Mouse (Mus musculus): ENCODE measurements around the gene Pde6d. TPM values are rescaled to one million over a fixed set of nuclear protein-coding genes. Genes with fewer than 3 reads are reported as not detected.
A peak's percentile ranks its signal among the peaks of the same experiment; 100 is the strongest.

The Pde6d gene
- polyA plus RNA-seq, 1 experiment, result 72.3 TPM

DNA sequence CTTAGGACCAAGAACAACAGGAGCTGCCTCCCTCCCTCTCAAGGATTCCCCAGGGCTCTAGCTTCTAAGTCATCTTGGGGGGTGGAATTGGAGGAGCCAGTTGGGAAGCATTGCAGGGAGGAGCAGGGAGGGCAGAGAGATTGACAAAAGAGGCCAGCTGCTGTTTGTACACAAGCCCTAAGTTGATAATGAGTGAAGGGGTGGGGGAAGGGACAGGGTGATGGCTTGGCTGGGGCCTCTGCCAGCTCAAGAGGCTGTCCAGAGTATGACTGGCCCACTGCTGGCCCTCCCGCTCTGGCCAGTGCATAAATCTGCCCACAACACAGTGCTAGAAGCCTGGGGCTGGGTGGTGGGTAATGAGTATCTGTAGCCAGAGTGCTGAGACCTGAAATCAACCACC, 77.0 kb downstream of the Pde6d start:
- DNase-seq (ENCODE audit: extremely low spot score in 1 of 2, low spot score in 1 of 2), result no peak

DNA sequence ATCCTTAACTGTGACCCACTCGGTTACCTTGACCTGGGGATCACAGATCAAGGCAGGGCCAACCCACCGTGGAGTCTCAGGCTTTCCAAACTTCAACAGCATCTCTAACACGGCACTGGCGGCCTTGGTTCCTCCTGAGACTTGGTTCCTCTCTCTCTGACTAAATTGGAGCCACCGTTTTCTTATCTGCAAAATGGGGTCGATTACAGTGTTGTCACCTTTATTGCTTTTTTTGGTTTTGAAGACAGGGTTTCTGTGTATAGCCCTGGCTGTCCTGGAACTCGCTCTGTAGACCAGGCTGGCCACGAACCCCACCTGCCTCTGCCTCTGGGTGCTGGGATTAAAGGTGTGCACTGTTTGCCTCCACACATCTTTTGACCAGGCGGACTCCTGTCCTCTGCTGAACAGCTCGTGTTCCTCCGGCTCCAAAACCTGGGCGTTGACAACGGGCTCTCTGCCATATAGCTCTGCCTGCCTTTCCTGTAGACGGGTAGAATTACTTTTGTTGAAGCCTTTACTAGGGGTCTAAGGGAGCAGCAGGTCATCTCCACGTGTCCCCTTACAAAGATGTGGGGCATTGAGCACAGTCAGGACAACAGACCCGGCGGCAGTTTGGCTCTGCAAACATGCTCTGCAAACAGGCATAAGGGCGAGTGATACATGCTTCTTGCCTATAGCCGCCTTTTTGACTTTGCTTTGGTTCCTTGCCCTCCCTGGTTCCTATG, 77.6 kb downstream of the Pde6d start:
- no peak for DNase-seq (ENCODE audit: extremely low spot score in 1 of 2, low spot score in 1 of 2)

DNA sequence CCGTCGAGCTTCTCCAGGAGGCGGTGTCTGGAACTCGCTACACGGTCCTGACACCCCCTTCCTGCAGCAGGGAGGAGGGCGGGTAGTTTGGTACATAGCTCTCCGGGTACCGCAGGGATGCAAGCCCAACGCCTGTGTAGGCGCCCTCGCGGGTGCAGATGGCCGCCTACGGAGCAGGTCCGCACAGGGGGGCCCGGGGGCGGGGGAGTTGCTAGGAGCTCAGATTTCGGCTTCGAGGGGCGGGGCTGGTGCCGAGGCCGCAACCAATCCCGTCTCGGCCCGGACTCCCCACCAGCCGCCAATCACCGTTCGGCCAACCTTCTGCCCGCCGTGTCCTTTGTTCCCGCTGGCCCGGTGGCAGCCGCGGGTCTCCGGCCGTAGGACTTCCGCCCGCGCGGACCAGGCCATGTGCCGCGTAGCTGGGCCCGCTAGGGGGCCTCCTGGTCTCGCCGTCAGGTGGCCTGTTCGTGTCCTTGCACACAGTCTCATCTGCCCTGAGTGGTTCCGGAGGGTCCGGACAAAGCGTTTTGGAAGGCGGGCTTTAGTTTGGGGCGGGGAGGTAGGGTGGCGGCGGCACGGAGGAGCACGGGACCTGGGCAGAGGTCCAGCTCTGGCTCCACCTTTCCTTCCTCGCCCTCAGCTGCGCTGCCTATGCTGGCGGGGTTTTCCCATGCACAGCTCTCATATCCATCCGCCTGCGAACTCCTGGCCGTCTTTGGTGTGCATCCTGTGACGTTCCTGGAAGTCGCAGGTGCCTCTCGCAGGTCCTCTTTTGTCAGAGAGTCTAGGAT, 78.3 kb downstream of the Pde6d start:
- DNase-seq (ENCODE audit: extremely low spot score in 1 of 2, low spot score in 1 of 2), result peak; percentile 87 to 92

DNA sequence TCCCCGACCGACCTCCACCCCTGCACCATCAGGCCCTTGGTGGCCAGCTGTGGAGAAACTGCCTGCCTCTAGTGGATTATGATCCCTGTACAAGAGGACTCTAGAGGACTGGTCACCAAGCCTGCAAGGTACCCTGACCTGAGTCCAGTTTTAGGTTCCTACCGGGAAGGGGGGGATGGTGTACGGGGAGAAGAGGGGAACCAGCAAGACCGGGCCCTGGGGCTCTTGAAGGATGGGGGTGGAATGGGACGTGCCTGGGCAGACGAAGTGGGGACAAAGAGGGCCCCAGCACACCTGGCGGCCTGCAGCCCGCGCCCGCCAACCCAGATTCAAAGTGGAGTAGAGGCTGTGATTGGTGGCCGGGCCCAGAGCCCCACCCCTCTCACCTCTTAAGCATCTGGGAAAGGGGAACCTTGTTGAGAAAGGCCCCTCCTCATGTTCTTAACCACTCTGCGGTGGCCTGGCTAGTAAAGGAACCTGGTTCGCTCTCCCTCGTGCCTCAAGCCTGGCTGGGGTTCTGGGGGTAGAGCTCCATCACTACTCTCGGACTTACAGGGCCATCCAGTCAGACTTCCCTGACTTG, 79.2 kb downstream of the Pde6d start:
- DNase-seq (ENCODE audit: extremely low spot score in 1 of 2, low spot score in 1 of 2), result no peak

DNA sequence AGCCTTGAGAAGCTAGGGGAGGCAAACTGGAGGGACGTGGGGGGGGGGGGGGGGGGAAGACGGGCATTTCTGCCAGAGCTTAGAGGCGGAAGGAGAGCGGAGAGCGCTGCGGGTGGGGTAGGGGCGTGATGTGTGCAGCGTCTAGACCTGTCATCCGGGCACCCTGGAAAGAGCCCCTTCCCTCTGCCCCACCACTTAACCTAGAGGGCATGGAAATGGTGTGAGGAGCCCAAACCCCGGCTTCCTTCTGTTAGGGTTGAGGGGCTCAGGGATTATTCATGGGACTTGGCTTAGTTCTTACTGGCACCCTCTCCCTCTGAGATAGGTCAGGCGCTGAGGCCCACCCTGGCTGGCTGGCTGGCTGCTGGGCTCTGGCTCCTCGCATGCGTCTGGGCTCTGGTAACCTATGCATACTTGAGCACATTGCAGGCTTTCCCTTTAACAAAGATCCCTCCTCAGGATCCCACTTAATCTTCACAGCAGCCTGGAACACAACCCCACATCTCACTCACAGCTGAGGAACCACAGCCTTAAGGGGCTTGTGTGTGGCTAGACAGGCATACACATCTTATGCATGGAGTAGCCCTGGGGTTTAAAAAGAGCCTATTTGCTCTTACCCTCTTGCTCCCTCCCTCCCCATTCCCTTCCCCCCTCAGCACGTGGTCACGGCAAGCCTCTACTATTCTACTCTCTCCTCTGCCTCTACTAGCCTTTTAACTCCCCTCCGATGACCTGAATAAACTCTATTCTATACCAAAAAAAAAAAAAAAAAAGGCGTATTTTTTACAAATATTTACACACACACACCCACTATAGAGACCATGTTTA, 80.0 kb downstream of the Pde6d start:
- no peak for DNase-seq (ENCODE audit: extremely low spot score in 1 of 2, low spot score in 1 of 2)

DNA sequence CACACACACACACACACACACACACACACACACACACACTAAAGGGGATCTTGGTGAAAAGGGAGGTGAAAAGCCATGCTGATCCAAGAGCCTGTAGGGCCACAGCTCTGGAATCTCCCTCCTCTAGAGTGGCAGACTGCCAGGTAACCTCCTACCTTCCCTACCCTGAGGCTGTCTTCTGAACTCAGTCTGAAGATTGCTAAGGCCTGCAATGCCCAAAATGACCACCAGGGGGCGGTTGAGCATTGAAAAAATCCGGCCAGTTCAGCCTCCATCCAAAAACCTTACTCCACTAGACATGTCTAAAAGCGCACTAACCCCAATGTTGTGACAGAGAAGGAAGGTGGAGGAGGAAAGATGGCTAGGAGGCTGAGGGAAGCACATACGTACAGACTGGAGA, 80.9 kb downstream of the Pde6d start:
- peak; percentile 91 to 99 for DNase-seq (ENCODE audit: extremely low spot score in 1 of 2, low spot score in 1 of 2)

DNA sequence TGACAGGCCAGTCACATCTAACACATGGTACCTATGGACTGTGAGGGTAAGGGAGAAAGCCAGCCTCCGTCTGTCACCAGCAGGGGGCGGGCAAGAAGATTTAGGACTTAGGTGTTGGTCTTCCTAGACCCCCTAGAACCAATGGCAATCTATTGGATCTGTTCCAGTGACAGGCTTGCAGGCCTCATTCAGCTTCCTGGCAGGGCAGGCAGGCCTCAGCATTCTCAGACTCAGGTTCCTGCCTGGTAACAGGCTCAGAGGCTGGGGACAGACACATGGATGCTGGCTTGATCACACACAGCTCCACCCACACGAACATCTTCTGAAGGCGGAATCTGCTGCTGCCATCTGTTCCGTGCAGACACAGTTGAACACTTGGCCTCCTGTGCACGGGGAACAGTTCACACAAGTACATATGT, 81.3 kb downstream of the Pde6d start:
- DNase-seq (ENCODE audit: extremely low spot score in 1 of 2, low spot score in 1 of 2), result peak; percentile 82 to 83

DNA sequence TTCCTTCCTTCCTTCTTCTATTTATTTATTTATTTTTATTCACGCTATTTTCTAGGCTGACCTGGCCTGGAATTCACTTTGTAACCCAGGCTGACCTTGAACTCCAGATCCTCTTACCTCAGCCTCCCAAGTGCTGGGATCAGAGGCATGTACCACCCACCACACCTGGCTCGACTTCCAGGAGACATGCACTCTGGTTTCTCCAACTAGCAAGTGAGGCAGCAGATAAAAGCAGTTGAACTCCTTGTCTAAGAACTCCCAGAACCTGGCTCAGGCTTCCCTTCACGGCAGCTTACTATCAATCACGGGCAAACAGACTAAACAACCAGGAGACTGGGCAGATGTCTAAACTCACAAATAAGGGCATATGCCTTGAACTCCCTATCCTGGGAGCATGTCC, 81.7 kb downstream of the Pde6d start:
- no peak for DNase-seq (ENCODE audit: extremely low spot score in 1 of 2, low spot score in 1 of 2)

DNA sequence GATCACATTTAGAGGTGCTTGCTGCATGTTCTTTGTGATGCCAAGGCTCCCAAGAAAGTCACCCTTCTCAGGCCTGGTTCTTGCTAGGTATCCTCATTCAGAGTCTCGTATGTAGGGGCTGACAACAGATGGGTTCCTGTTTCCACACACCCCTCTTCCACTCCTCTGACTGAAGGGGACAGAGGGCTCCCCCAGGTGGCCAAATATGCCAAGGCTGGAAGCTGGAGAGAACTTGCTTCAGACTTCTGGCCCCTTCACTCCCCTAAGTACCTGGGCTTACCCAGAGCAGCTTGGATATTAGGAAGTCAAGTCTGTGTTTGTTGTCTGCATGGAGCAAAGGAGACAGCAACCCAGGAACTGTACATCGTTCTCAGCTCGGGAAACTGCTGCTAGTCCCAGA, 82.5 kb downstream of the Pde6d start:
- DNase-seq (ENCODE audit: extremely low spot score in 1 of 2, low spot score in 1 of 2), result peak; percentile 27 to 71

DNA sequence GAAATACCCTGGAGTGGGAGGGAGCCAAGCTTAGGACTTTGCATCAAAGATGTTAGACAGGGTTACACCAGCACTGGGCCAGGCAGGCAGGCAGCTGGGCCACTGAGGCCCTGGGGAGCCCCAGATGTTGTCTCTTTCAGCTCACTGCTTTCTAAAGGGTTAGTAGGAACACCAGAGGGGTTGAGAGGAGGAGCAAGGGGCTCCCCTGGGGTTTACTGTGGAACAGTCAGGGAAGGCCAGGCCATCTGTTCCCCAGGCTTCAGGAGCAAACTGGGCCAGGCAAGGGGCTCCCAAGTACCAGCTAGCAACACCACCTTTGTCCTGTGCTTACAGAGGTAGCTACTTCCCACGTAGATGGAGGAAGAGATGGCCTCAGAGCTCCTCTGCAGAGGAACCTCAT, 83.8 kb downstream of the Pde6d start:
- DNase-seq (ENCODE audit: extremely low spot score in 1 of 2, low spot score in 1 of 2), result no peak

DNA sequence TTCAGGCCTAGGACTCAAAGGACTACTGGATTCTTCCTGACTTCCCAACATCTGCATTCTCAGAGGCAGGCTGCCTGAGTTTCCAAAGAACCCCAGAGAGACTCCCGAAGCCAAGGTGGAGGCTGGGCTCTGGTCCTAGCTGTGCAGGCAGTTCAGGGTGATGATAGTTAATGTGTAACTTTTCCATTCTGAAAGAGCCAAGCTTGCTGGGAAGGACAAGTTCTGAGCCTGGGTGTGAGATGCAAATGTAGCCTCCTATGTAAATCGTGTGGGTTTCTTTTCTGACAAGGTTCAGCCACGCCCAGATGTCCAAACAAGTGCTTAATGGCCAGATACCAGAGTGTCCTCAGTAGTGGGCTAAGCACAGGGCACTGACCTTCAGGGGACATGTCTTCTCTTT, 84.4 kb downstream of the Pde6d start:
- no peak for DNase-seq (ENCODE audit: extremely low spot score in 1 of 2, low spot score in 1 of 2)

DNA sequence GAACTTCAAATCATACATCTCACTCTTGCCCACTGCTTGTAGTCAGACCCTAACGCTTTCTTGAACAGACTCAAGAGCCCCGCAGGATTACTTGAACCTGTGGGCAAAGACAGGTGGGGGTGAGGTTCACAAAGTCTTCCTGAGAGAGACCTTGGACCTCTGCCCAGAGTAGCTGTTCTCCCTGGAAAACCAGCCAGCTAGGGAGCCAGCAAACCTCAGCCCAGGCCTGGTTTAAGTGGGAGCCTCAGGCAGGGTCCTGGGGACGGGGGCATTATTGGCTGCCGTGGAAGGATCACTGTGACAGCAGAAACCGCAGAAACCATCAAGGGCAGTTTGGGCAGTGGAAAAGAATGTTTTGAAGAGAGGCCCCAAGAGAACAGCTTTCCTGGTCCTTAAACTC, 85.1 kb downstream of the Pde6d start:
- no peak for DNase-seq (ENCODE audit: extremely low spot score in 1 of 2, low spot score in 1 of 2)

DNA sequence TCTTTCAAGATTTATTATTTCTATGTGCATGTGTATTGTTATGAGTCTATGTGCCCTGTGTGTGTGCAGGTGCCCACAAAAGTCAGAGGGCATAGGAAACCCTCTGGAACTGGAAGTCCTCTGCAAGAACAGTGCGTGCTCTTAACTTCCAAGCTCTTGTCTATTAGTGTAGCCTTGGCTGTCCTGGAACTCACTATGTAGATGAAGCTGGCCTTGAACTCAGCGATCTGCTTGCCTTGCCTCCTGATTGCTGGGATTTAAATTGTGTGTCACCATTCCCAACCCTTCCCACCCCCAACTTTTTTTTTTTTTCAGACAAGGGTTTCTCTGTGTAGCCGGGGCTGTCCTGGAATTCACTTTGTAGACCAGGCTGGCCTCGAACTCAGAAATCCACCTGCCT, 86.1 kb downstream of the Pde6d start:
- DNase-seq (ENCODE audit: extremely low spot score in 1 of 2, low spot score in 1 of 2), result no peak

DNA sequence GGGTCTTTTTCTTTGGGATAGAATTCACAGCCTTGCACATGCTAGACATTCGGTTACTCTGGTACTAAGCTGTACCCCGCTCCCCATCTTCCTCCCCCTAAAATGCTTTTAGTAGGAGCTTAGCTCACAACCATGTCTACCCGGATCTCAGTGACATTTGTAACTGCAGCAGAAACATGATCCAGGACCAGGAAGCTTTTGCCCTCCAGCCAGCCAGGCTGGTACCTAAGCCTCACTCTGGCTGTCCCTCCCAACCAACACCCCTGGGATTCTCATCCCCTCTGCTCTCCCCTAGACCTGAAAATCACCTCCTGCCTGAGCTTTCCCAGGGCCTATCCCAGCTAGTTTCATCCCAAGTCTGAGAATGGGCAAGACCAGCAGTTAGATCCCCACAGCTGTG, 88.6 kb downstream of the Pde6d start:
- no peak for DNase-seq (ENCODE audit: extremely low spot score in 1 of 2, low spot score in 1 of 2)

Other genes starting within 250 kb of the Pde6d start
- 153 and 154 TPM in 2 replicates for gene Ncl, start 223.2 kb downstream of the Pde6d start, polyA plus RNA-seq (2012; rRNA removed)
- gene Nmur1, start 156.4 kb downstream of the Pde6d start, polyA plus RNA-seq (2012; rRNA removed), result 0.38 and 0.54 TPM in 2 replicates
- not detected in 2 replicates for gene Tex44, start 156.3 kb downstream of the Pde6d start, polyA plus RNA-seq (2012; rRNA removed)
- 707 and 751 TPM in 2 replicates for gene Ptma, start 55.9 kb downstream of the Pde6d start, polyA plus RNA-seq (2012; rRNA removed)
- gene Cops7b, start 275 bp upstream of the Pde6d start, polyA plus RNA-seq (2012; rRNA removed), result 34.7 and 39.7 TPM in 2 replicates
- 6.8 and 11.4 TPM in 2 replicates for gene Nppc, start 87.9 kb upstream of the Pde6d start, polyA plus RNA-seq (2012; rRNA removed)
- 21.7 and 22.7 TPM in 2 replicates for gene Dis3l2, start 121.2 kb upstream of the Pde6d start, polyA plus RNA-seq (2012; rRNA removed)

Measured in frontal cortex, adult 2 months (tissue).